Mouse (Mus musculus): ENCODE measurements around the gene Defb22. TPM values are rescaled to one million over a fixed set of nuclear protein-coding genes. Genes with fewer than 3 reads are reported as not detected.

Gene Defb22
- total RNA-seq (2023): not detected

GRCm38 (mm10) chr2:152490038-152490437 is at the start of gene Defb22:
Gene Defb22, minus strand, starts transcription at chr2:152490138.

GRCm38 (mm10) chr2:152517981-152518380 is 28.0 kb upstream of the Defb22 start, which contains the start of gene Defb28:
Gene Defb28, plus strand, starts transcription at chr2:152518255.

GRCm38 (mm10) chr2:152511592-152511991 is 21.7 kb upstream of the Defb22 start, which contains the start of gene Defb26:
Gene Defb26, minus strand, starts transcription at chr2:152511692.

GRCm38 (mm10) chr2:152476763-152477162 is 13.2 kb downstream of the Defb22 start, which contains the start of gene Defb20:
Gene Defb20, plus strand, starts transcription at chr2:152477063.

GRCm38 (mm10) chr2:152464570-152465150 is 25.3 kb downstream of the Defb22 start, which contains the start of gene Defb23:
Gene Defb23, minus strand, starts transcription at chr2:152464620.

Other genes starting within 250 kb of the Defb22 start
- gene Tbc1d20, start 196.3 kb downstream of the Defb22 start, total RNA-seq (2023): 10 to 100 TPM; 62.4 to 64.2 TPM
- 100 to 1,000 TPM; 263 to 264 TPM for gene Rbck1, start 157.5 kb downstream of the Defb22 start, total RNA-seq (2023)
- 10 to 100 TPM; 13.8 to 16.6 TPM for gene Trib3, start 146.1 kb downstream of the Defb22 start, total RNA-seq (2023)
- not detected for gene Nrsn2, start 113.5 kb downstream of the Defb22 start, total RNA-seq (2023)
- under 1 TPM; 0.62 to 0.64 TPM for gene Sox12, start 92.1 kb downstream of the Defb22 start, total RNA-seq (2023)
- gene Zcchc3, start 75.1 kb downstream of the Defb22 start, total RNA-seq (2023): 1 to 10 TPM; 2.0 to 2.3 TPM
- under 1 TPM in 1 of 2 experiments, not detected in 1; 0.38 TPM for gene 6820408C15Rik, start 74.6 kb downstream of the Defb22 start, total RNA-seq (2023)
- gene Defb23, start 25.5 kb downstream of the Defb22 start, total RNA-seq (2023): not detected
- gene Defb20, start 13.1 kb downstream of the Defb22 start, total RNA-seq (2023): not detected
- gene Defb26, start 21.6 kb upstream of the Defb22 start, total RNA-seq (2023): not detected
- not detected for gene Defb28, start 28.1 kb upstream of the Defb22 start, total RNA-seq (2023)
- gene Defb29, start 50.0 kb upstream of the Defb22 start, total RNA-seq (2023): not detected
- not detected for gene Gm17416, start 79.2 kb upstream of the Defb22 start, total RNA-seq (2023)
- not detected for gene Defb21, start 82.6 kb upstream of the Defb22 start, total RNA-seq (2023)
- not detected for gene Defb19, start 90.2 kb upstream of the Defb22 start, total RNA-seq (2023)
- not detected for gene Defb45, start 109.3 kb upstream of the Defb22 start, total RNA-seq (2023)
- gene Defb36, start 114.2 kb upstream of the Defb22 start, total RNA-seq (2023): not detected
- not detected for gene Defb25, start 132.9 kb upstream of the Defb22 start, total RNA-seq (2023)
- gene Rem1, start 136.8 kb upstream of the Defb22 start, total RNA-seq (2023): not detected
- gene H13, start 179.3 kb upstream of the Defb22 start, total RNA-seq (2023): 100 to 1,000 TPM; 161 to 185 TPM
- gene Mcts2, start 196.9 kb upstream of the Defb22 start, total RNA-seq (2023): 10 to 100 TPM; 37.7 to 40.0 TPM
- gene Id1, start 246.1 kb upstream of the Defb22 start, total RNA-seq (2023): 1 to 10 TPM; 1.2 to 4.1 TPM

Measured in T-cell, adult 66 days (primary cell).